Comparison of ENCODE assay signal across 28 mouse cellular contexts in genomic region chr11:11995371-11995770, GRCm38 (mm10). TPM values are rescaled to one million over a fixed set of nuclear protein-coding genes. Genes with fewer than 3 reads are reported as not detected.
A peak's percentile ranks its signal among the peaks of the same experiment; 100 is the strongest.
DNase-seq lines count a peak whose midpoint lies in the region; ATAC-seq and TF ChIP-seq lines count a peak whose summit lies in the region.
"Had no signal": no experiment of that assay in that cellular context is flagged by ENCODE, and none has a peak within 500 bp of the region (broad histone marks: within the 10 kb centered on the region; RNA-seq: fewer than 3 reads in every experiment).

No protein-coding gene starts in this region.

- no peak for TF ChIP-seq EP300 in heart, postnatal 0 days (IDR thresholded peaks at IDR 0.05; ENCODE audit: low read depth)

- no peak for TF ChIP-seq CTCF in heart, postnatal 0 days (IDR thresholded peaks at IDR 0.05; ENCODE audit: low read depth)

- 90% methylated on average over 1 of the region's 1 CpGs for WGBS in heart, embryonic 13.5 days
- 83% methylated on average over 1 of the region's 1 CpGs for WGBS in heart, postnatal 0 days

- peak overlapping the region; percentile 82 for H3K27ac ChIP-seq in heart, embryonic 13.5 days (replicated peaks)
- peak overlapping the region; percentile 80; the same call in 1 of the 2 replicates for H3K27ac ChIP-seq in heart, postnatal 0 days (ENCODE audit: low read depth)
- H3K27ac ChIP-seq: embryonic facial prominence, embryonic 10.5 days; embryonic facial prominence, embryonic 13.5 days; forebrain, embryonic 10.5 days; forebrain, embryonic 13.5 days; hindbrain, embryonic 12.5 days; hindbrain, embryonic 15.5 days had no signal

- DNase-seq in heart, postnatal 36 days, result no peak
- no peak for DNase-seq in heart, postnatal 0 days (ENCODE audit: low spot score)
- no peak for DNase-seq in heart, postnatal 10 days
- peak; percentile 59 for DNase-seq in gonadal fat pad, adult 2 months (ENCODE audit: low read depth)
- DNase-seq in adrenal gland, postnatal 10 days, result no peak
- DNase-seq: adrenal gland, adult 2 months; adrenal gland, postnatal 25 days; cerebellum, adult 11-12 months; cerebellum, adult 8-10 months; cerebellum, postnatal 10 days; cerebellum, postnatal 36 days; embryo, embryonic 11 days; gastrocnemius, postnatal 25 days; heart, postnatal 14 days; kidney, adult 2 months had no signal

- H3K36me3 ChIP-seq in heart, embryonic 13.5 days, result peaks cover 21% of the 10 kb centered on the region; the same call in 1 of the 2 replicates
- no peaks in the 10 kb centered on the region for H3K36me3 ChIP-seq in heart, postnatal 0 days (replicated peaks; ENCODE audit: control insufficient read depth, insufficient read depth, low read length)
- H3K36me3 ChIP-seq: hindbrain, embryonic 12.5 days; hindbrain, embryonic 15.5 days had no signal

- no peak overlapping the region for H3K4me3 ChIP-seq in heart, embryonic 13.5 days
- no peak overlapping the region for H3K4me3 ChIP-seq in heart, postnatal 0 days (ENCODE audit: low read depth, low read length)
- H3K4me3 ChIP-seq: embryonic facial prominence, embryonic 10.5 days; embryonic facial prominence, embryonic 13.5 days; erythroblast, embryonic 14.5 days; forebrain, embryonic 10.5 days; forebrain, embryonic 13.5 days; hindbrain, embryonic 12.5 days; hindbrain, embryonic 15.5 days had no signal

- no peak overlapping the region for H3K4me2 ChIP-seq in heart, embryonic 13.5 days
- no peak overlapping the region for H3K4me2 ChIP-seq in heart, postnatal 0 days (ENCODE audit: low read depth, low read length)
- H3K4me2 ChIP-seq: embryonic facial prominence, embryonic 13.5 days; forebrain, embryonic 13.5 days; heart, embryonic 11.5 days; hindbrain, embryonic 12.5 days; hindbrain, embryonic 15.5 days had no signal

- no peaks in the 10 kb centered on the region for H3K9me3 ChIP-seq in heart, embryonic 13.5 days
- no peaks in the 10 kb centered on the region for H3K9me3 ChIP-seq in heart, postnatal 0 days (replicated peaks; ENCODE audit: control insufficient read depth, low read length)
- H3K9me3 ChIP-seq: embryonic facial prominence, embryonic 10.5 days; embryonic facial prominence, embryonic 13.5 days; forebrain, embryonic 10.5 days; forebrain, embryonic 13.5 days; hindbrain, embryonic 12.5 days; hindbrain, embryonic 15.5 days had no signal

- no peaks in the 10 kb centered on the region for H3K27me3 ChIP-seq in heart, embryonic 13.5 days (replicated peaks)
- H3K27me3 ChIP-seq in heart, postnatal 0 days (ENCODE audit: control insufficient read depth, insufficient read depth, low read length), result no peaks in the 10 kb centered on the region
- H3K27me3 ChIP-seq: embryonic facial prominence, embryonic 13.5 days; forebrain, embryonic 13.5 days; hindbrain, embryonic 12.5 days; hindbrain, embryonic 15.5 days had no signal

- H3K9ac ChIP-seq in heart, embryonic 13.5 days, result no peak overlapping the region
- no peak overlapping the region for H3K9ac ChIP-seq in heart, postnatal 0 days (replicated peaks; ENCODE audit: low read depth, low read length)
- H3K9ac ChIP-seq: embryonic facial prominence, embryonic 13.5 days; forebrain, embryonic 13.5 days; hindbrain, embryonic 12.5 days; hindbrain, embryonic 15.5 days had no signal

- intact Hi-C loops in heart, postnatal 36 days (cut with DNase I), result loop anchor here (5.0 kb wide), 1 partner anchor 37 kb away; no protein-coding TSS in a partner anchor
- intact Hi-C loops in heart, postnatal 10 days (cut with DNase I), result no loop called here

- no peak for ATAC-seq in heart, embryonic 13.5 days (ENCODE audit: extremely low read depth, insufficient number of reproducible peaks, low FRiP score, low TSS enrichment)
- ATAC-seq in heart, postnatal 0 days (ENCODE audit: insufficient read depth, low read depth), result no peak
- ATAC-seq: CD4-positive, CD25-positive, alpha-beta regulatory T cell, adult 4 months; forebrain, embryonic 13.5 days; forebrain, embryonic 16.5 days; intestine, postnatal 0 days had no signal

- peaks cover 92% of the 10 kb centered on the region for H3K4me1 ChIP-seq in heart, embryonic 13.5 days
- H3K4me1 ChIP-seq in heart, postnatal 0 days (ENCODE audit: control insufficient read depth, insufficient read depth), result peaks cover 59% of the 10 kb centered on the region
- H3K4me1 ChIP-seq: embryonic facial prominence, embryonic 10.5 days; embryonic facial prominence, embryonic 13.5 days; forebrain, embryonic 10.5 days; forebrain, embryonic 13.5 days; hindbrain, embryonic 15.5 days had no signal

RNA-seq across cellular contexts. Expression of gene Grb10, which starts 43.1 kb away (rescaled TPM):
- 494 and 545 TPM in 2 replicates for polyA plus RNA-seq in heart, embryonic 13.5 days (2015; fragmentation: Nextera tagmentation; extraction: Ambion mirVana)
- total RNA-seq in heart, postnatal 36 days (2021), result 100 to 1,000 TPM in 1 of 2 experiments, 10 to 100 TPM in 1; 66.6 to 110 TPM
- 687 and 726 TPM in 2 replicates for total RNA-seq in heart, postnatal 0 days (2014; rRNA removed; ENCODE audit: low replicate concordance)
- 190 and 200 TPM in 2 replicates for polyA plus RNA-seq in heart, postnatal 0 days (2015; fragmentation: Nextera tagmentation; extraction: Ambion mirVana)
- total RNA-seq in heart, postnatal 10 days (2021), result 100 to 1,000 TPM; 233 to 235 TPM
- polyA plus RNA-seq in gonadal fat pad, adult 2 months (2012; rRNA removed), result 20.4 and 24.0 TPM in 2 replicates
- total RNA-seq in adrenal gland, postnatal 10 days (2021), result 100 to 1,000 TPM; 185 to 186 TPM
- total RNA-seq: MEL had no signal
